Mouse (Mus musculus): Measurements from ENCODE around the gene Stard13. TPM values are rescaled to one million over a fixed set of nuclear protein-coding genes. Genes with fewer than 3 reads are reported as not detected.

Gene Stard13
- polyA plus RNA-seq, 1 experiment: 0.50 TPM

GRCm38 (mm10) chr5:151103284-151103683 lies 130.4 kb downstream of the Stard13 start:
- TF ChIP-seq CTCF (IDR thresholded peaks at IDR 0.05; ENCODE audit: low read depth, low read length) (no peak), POLR2A (IDR thresholded peaks at IDR 0.05; ENCODE audit: borderline replicate concordance, low read depth, low read length) (no peak)
- H3K4me3 ChIP-seq (ENCODE audit: insufficient read depth, low read length): no peak overlapping the region
- H3K27ac ChIP-seq (ENCODE audit: insufficient read depth, low read depth, low read length): no peak overlapping the region
- H3K4me1 ChIP-seq (ENCODE audit: control insufficient read depth, insufficient read depth, low read length): no peaks in the 10 kb centered on the region

- H3K27ac ChIP-seq (ENCODE audit: insufficient read depth, low read depth, low read length): no peak overlapping the region
- H3K4me1 ChIP-seq (ENCODE audit: control insufficient read depth, insufficient read depth, low read length): no peaks in the 10 kb centered on the region
- TF ChIP-seq CTCF (IDR thresholded peaks at IDR 0.05; ENCODE audit: low read depth, low read length) (peak; percentile 55), POLR2A (IDR thresholded peaks at IDR 0.05; ENCODE audit: borderline replicate concordance, low read depth, low read length) (no peak)
- H3K4me3 ChIP-seq (ENCODE audit: insufficient read depth, low read length): no peak overlapping the region
Observed at GRCm38 (mm10) chr5:151102262-151102661, 131.4 kb downstream of the Stard13 start.

- H3K27ac ChIP-seq (ENCODE audit: insufficient read depth, low read depth, low read length): no peak overlapping the region
- no peak for TF ChIP-seq POLR2A (IDR thresholded peaks at IDR 0.05; ENCODE audit: borderline replicate concordance, low read depth, low read length)
- TF ChIP-seq CTCF (IDR thresholded peaks at IDR 0.05; ENCODE audit: low read depth, low read length): no peak
- H3K4me3 ChIP-seq (ENCODE audit: insufficient read depth, low read length): no peak overlapping the region
- H3K4me1 ChIP-seq (ENCODE audit: control insufficient read depth, insufficient read depth, low read length): no peaks in the 10 kb centered on the region
Observed at GRCm38 (mm10) chr5:151096012-151096411, 137.6 kb downstream of the Stard13 start.

- Histone ChIP-seq H3K4me3 (ENCODE audit: insufficient read depth, low read length) (no peak overlapping the region), H3K4me1 (ENCODE audit: control insufficient read depth, insufficient read depth, low read length) (no peaks in the 10 kb centered on the region), H3K27ac (ENCODE audit: insufficient read depth, low read depth, low read length) (no peak overlapping the region)
- TF ChIP-seq POLR2A (IDR thresholded peaks at IDR 0.05; ENCODE audit: borderline replicate concordance, low read depth, low read length) (no peak), CTCF (IDR thresholded peaks at IDR 0.05; ENCODE audit: low read depth, low read length) (no peak)
Observed at GRCm38 (mm10) chr5:151092886-151093665, 140.6 kb downstream of the Stard13 start.

- Histone ChIP-seq H3K27ac (ENCODE audit: insufficient read depth, low read depth, low read length) (no peak overlapping the region), H3K4me3 (ENCODE audit: insufficient read depth, low read length) (no peak overlapping the region), H3K4me1 (ENCODE audit: control insufficient read depth, insufficient read depth, low read length) (peaks cover 6% of the 10 kb centered on the region)
- TF ChIP-seq POLR2A (IDR thresholded peaks at IDR 0.05; ENCODE audit: borderline replicate concordance, low read depth, low read length): no peak
- TF ChIP-seq CTCF (IDR thresholded peaks at IDR 0.05; ENCODE audit: low read depth, low read length): no peak
Observed at GRCm38 (mm10) chr5:151090996-151091395, 142.6 kb downstream of the Stard13 start.

- H3K4me3 ChIP-seq (ENCODE audit: insufficient read depth, low read length): no peak overlapping the region
- TF ChIP-seq CTCF (IDR thresholded peaks at IDR 0.05; ENCODE audit: low read depth, low read length): no peak
- no peak for TF ChIP-seq POLR2A (IDR thresholded peaks at IDR 0.05; ENCODE audit: borderline replicate concordance, low read depth, low read length)
- peaks cover 6% of the 10 kb centered on the region for H3K4me1 ChIP-seq (ENCODE audit: control insufficient read depth, insufficient read depth, low read length)
- no peak overlapping the region for H3K27ac ChIP-seq (ENCODE audit: insufficient read depth, low read depth, low read length)
Observed at GRCm38 (mm10) chr5:151089201-151089600, 144.4 kb downstream of the Stard13 start.

GRCm38 (mm10) chr5:151086425-151087202 lies 147.0 kb downstream of the Stard13 start:
- no peak overlapping the region for H3K4me3 ChIP-seq (ENCODE audit: insufficient read depth, low read length)
- TF ChIP-seq POLR2A (IDR thresholded peaks at IDR 0.05; ENCODE audit: borderline replicate concordance, low read depth, low read length) (no peak), CTCF (IDR thresholded peaks at IDR 0.05; ENCODE audit: low read depth, low read length) (no peak)
- H3K4me1 ChIP-seq (ENCODE audit: control insufficient read depth, insufficient read depth, low read length): peaks cover 6% of the 10 kb centered on the region
- no peak overlapping the region for H3K27ac ChIP-seq (ENCODE audit: insufficient read depth, low read depth, low read length)

- H3K27ac ChIP-seq (ENCODE audit: insufficient read depth, low read depth, low read length): no peak overlapping the region
- peaks cover 6% of the 10 kb centered on the region for H3K4me1 ChIP-seq (ENCODE audit: control insufficient read depth, insufficient read depth, low read length)
- TF ChIP-seq CTCF (IDR thresholded peaks at IDR 0.05; ENCODE audit: low read depth, low read length) (no peak), POLR2A (IDR thresholded peaks at IDR 0.05; ENCODE audit: borderline replicate concordance, low read depth, low read length) (no peak)
- H3K4me3 ChIP-seq (ENCODE audit: insufficient read depth, low read length): no peak overlapping the region
Observed at GRCm38 (mm10) chr5:151085749-151086148, 147.9 kb downstream of the Stard13 start.

- TF ChIP-seq CTCF (IDR thresholded peaks at IDR 0.05; ENCODE audit: low read depth, low read length): no peak
- TF ChIP-seq POLR2A (IDR thresholded peaks at IDR 0.05; ENCODE audit: borderline replicate concordance, low read depth, low read length): no peak
- H3K4me3 ChIP-seq (ENCODE audit: insufficient read depth, low read length): no peak overlapping the region
- H3K27ac ChIP-seq (ENCODE audit: insufficient read depth, low read depth, low read length): no peak overlapping the region
- H3K4me1 ChIP-seq (ENCODE audit: control insufficient read depth, insufficient read depth, low read length): no peaks in the 10 kb centered on the region
Observed at GRCm38 (mm10) chr5:151080276-151080675, 153.4 kb downstream of the Stard13 start.

GRCm38 (mm10) chr5:151077953-151078352 lies 155.7 kb downstream of the Stard13 start:
- no peak for TF ChIP-seq CTCF (IDR thresholded peaks at IDR 0.05; ENCODE audit: low read depth, low read length)
- TF ChIP-seq POLR2A (IDR thresholded peaks at IDR 0.05; ENCODE audit: borderline replicate concordance, low read depth, low read length): no peak
- no peaks in the 10 kb centered on the region for H3K4me1 ChIP-seq (ENCODE audit: control insufficient read depth, insufficient read depth, low read length)
- no peak overlapping the region for H3K4me3 ChIP-seq (ENCODE audit: insufficient read depth, low read length)
- H3K27ac ChIP-seq (ENCODE audit: insufficient read depth, low read depth, low read length): no peak overlapping the region
